14 mouse cellular contexts compared by ENCODE assay signal in the genomic region with DNA sequence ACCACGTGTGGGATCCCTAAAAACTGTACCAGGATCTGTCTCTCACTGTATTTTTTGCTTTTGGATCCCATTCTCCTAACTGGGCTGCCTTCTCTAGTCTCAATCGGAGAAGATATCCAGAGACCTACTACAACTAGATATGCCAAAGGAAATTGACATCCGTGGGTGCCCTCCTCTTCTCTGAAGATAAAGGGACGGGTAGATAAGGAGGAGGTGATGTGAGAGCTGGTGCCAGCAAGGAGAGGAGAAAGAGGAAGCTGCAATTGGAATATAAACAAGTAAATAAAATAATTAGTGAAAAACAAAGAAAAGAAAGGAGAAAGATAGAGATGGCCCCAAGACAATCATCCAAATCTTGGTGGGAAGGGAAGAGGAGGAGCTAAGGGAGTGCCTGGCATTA.
"Had no signal": no experiment of that assay in that cellular context is flagged by ENCODE, and none has a peak within 500 bp of the region (broad histone marks: within the 10 kb centered on the region; RNA-seq: fewer than 3 reads in every experiment).

No protein-coding gene starts in this region.

- H3K4me3 ChIP-seq: midbrain, embryonic 13.5 days; midbrain, embryonic 15.5 days; neural tube, embryonic 12.5 days had no signal

- ATAC-seq: midbrain, embryonic 13.5 days; midbrain, embryonic 15.5 days had no signal

- H3K27ac ChIP-seq: midbrain, embryonic 13.5 days; midbrain, embryonic 15.5 days; neural tube, embryonic 12.5 days had no signal

- H3K9me3 ChIP-seq: midbrain, embryonic 13.5 days; midbrain, embryonic 15.5 days; neural tube, embryonic 12.5 days had no signal

- H3K36me3 ChIP-seq: midbrain, embryonic 13.5 days; midbrain, embryonic 15.5 days; neural tube, embryonic 12.5 days had no signal

- H3K9ac ChIP-seq: lung, embryonic 14.5 days; midbrain, embryonic 13.5 days; midbrain, embryonic 15.5 days; neural tube, embryonic 12.5 days had no signal

- H3K27me3 ChIP-seq: midbrain, embryonic 13.5 days; midbrain, embryonic 15.5 days; neural tube, embryonic 12.5 days had no signal

- H3K4me1 ChIP-seq: midbrain, embryonic 13.5 days; midbrain, embryonic 15.5 days; neural tube, embryonic 12.5 days had no signal

- DNase-seq: lung, adult 18-20 months; lung, embryonic 14.5 days; lung, postnatal 10 days; lung, postnatal 4 days; right cerebral cortex, postnatal 14 days; right cerebral cortex, postnatal 4 days; spleen, adult 18-20 months; thymus, adult 18-20 months; thymus, postnatal 14 days; thymus, postnatal 36 days had no signal

- H3K4me2 ChIP-seq: lung, embryonic 14.5 days; midbrain, embryonic 11.5 days; midbrain, embryonic 13.5 days; midbrain, embryonic 15.5 days; neural tube, embryonic 12.5 days had no signal
